Mouse (Mus musculus): ENCODE results near the gene Nif3l1.

DNA sequence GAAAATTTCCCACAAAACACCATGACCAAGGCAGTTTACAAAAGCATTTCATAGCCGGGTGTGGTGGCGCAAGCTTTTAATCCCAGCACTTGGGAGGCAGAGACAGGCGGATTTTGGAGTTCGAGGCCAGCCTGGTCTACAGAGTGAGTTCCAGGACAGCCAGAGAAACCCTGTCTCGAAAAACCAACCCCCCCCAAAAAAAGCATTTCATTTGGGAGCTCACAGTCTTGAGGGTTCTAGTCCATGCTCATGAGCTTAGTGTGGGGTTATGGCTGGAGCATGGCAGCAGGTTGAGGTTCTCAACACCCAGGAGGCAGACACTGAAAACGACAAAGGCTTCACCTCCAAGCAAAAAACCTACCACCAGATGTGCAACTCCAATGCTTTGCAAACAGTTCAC lies 36.8 kb upstream of the Nif3l1 start:
- TF ChIP-seq CTCF (IDR thresholded peaks at IDR 0.05) (no peak), EP300 (IDR thresholded peaks at IDR 0.05) (no peak)
